Mouse (Mus musculus) left cerebral cortex, adult 8-10 months (tissue): Measurements from ENCODE around the gene Col4a4. TPM values are rescaled to one million over a fixed set of nuclear protein-coding genes. Genes with fewer than 3 reads are reported as not detected.
A peak's percentile ranks its signal among the peaks of the same experiment; 100 is the strongest.

Source experiments
- DNase-seq, 2 experiments: peaks; one replicate each; pipeline ENCODE4 v3.0.0; 2022; ENCODE audit warnings: low spot score in 2 of 2
- total RNA-seq, 4 experiments: library from RNA; stranded (reverse); gene quantifications; 2 replicates each; pipeline ENCODE4 v1.2.4; 2022

Col4a4 gene
- total RNA-seq, 4 experiments from 2014 or later = 1.4 to 2.6 (median 1.9) TPM

DNA sequence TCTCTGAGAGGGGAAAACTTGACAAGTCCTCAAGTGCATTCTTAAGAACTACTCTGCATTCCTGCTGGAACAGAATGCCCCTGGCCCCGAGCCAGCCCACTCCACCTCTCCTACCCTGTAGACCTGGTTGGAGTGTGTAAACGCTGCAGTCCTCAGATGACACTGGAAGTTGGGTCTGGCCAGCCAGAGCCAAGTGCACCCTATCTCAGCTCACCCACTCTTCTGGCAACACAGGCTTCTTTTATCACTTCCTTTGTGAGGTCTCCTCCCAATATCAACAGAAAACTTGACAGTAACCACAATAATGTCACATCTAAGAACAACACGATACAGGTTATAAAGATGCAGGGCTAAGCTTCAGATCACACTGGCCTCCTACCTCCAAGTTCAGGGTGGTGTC is 8.7 kb downstream of the Col4a4 start:
- DNase-seq = no peak

- DNase-seq = no peak
Measured at GRCm38 (mm10) chr1:82577339-82577738, 9.3 kb downstream of the Col4a4 start.

- no peak for DNase-seq
Measured at GRCm38 (mm10) chr1:82576182-82576581, 10.5 kb downstream of the Col4a4 start.

DNA sequence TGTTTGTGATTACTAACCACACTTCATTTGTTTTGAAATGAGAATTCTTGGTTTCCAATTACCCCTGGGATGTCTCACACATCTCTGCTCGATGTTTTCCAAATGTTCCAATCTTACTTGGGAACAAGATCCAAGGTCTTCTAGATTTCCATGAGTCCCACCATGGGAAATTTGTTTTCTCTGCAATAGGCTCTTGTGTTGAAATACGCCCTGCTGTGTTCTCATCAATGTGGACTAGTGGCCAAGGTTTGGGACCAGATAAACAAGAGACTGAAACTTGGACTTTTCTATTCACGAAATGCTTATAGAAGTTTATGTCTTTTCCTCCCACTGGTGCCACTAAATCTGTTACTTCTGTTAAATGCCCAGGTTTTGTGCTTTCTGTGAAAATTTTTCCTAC is 11.0 kb downstream of the Col4a4 start:
- no peak for DNase-seq

- no peak for DNase-seq
Measured at GRCm38 (mm10) chr1:82571758-82572157, 14.9 kb downstream of the Col4a4 start.

DNA sequence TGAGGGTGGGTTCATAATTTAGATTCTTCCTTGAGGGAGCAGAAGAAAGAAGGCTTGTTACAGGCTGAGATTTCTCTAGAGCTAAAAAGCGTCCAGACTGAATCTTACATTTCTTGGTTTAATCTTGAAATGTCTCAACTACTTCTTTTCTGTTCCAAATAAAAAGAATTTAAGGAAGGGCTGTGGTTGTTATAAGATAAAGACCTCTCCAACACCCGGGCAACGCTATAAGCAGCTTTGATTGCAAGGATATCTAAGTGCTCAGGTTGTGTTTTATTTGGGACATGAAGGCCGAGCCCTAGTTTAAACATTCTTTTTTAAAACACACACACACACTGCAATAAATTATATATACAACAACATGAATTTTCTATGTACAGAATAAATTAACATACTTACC is 17.2 kb downstream of the Col4a4 start:
- no peak for DNase-seq

DNA sequence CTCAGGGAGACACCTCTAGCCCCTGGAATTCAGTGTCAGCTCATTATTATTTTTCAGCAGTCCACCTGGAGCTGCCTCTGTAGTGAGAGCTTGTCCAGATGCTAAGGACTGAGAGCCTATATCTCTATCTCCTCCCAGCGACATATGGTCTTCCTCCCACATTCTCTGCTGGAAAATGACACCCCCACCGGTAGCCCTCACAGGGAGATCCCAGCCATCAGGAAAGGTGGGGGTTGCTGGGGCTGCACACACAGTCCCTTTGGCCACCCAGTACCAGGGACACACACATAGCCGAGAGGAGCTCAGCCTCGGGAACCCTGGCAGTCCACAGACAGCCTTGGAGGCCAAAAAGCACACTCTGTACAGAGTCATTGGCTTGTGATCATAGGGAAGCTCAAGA is 26.4 kb downstream of the Col4a4 start:
- DNase-seq = peak in 1 of 2 experiments; percentile 18

GRCm38 (mm10) chr1:82554889-82555288 is 31.8 kb downstream of the Col4a4 start:
- DNase-seq = no peak

GRCm38 (mm10) chr1:82554443-82554850 is 32.2 kb downstream of the Col4a4 start:
- DNase-seq = no peak

DNA sequence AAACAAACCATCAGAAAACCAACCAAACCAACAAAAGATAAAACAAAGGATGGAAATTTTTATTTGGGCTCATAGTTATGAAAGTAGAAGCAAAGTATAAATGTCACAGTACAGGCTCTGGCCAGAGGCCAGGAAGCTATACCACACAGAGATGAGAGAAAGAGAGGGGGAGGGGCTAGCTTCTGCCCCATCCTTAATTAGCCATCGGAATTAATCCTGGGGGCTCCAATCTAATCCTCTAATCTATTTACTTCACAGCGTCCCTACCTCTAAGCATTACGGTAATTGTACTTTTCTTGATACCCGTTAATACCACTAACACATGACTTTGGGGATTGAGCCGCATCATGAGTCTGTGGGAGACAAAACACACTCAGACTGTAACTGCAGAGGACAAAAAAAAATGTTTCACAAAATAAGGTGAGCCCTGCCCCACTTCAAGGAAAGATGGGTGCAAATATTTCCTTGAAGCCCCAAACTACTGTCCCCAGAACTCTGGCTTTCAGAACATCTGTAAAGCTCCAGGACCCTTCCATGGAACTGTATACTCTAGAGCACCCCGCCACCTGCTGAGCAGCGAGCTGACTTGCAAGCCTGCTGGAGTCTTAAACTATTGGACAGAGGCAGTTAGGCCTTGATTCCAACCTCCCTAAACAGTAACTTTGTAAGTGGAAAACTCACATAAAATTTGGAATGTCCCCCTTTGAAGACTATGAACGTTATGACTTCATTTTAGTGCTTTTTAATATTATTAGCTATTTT is 41.3 kb downstream of the Col4a4 start:
- DNase-seq = no peak

- no peak for DNase-seq
Measured at GRCm38 (mm10) chr1:82544419-82545185, 42.0 kb downstream of the Col4a4 start.

GRCm38 (mm10) chr1:82543934-82544333 is 42.7 kb downstream of the Col4a4 start:
- DNase-seq = no peak

DNA sequence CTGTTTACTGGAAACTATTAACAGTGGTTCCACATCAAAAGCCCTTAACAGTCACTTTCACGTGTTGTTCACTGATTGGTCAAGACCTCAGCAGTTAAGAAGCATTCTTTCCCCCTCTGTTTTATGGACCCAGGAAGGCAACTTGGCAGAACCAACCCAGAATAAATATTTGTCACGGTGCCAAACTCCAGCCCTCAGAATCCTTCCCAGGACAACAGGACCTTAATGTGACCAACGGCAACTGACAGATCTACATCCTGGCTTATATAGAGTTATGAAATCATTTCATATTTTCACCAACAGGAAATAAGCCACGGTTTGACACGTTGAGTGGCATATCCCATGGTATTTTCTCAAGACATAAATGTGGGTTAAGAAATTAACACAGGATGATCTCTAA is 46.6 kb downstream of the Col4a4 start:
- no peak for DNase-seq

GRCm38 (mm10) chr1:82537848-82538247 is 48.8 kb downstream of the Col4a4 start:
- DNase-seq = no peak

DNA sequence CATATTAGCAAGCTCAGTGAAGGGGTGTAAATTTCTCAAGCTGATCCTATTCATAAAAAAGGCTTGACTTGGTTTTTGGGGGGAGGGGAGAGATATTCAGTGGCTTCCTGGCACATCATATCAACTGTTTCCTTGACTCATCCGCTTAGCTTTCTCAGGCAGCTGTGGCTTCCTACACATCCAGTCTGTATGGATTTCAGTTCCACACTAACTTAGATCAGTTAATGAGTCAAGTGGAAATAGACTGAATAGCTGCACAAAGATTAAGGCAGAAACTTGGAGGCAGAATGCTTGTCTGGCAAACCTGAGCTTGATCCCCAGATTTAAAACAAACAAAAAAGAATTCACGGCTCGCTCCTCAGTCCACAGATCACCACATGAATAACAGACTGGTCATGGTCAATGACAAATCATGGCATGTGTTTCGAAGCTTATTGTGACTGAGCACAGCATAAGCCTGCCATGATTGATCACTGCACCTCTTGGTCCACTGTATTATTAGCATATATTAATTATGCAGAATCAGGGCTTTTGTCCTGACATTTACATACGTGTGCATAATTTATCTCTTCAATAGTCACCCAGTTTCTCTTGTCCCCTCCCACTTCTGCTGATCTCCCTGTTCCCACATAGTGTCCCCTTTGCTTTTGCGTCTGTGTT is 50.0 kb downstream of the Col4a4 start:
- DNase-seq = no peak

- no peak for DNase-seq
Measured at GRCm38 (mm10) chr1:82527931-82528330, 58.7 kb downstream of the Col4a4 start.

- DNase-seq = no peak
Measured at GRCm38 (mm10) chr1:82491954-82492353, 94.7 kb downstream of the Col4a4 start.

GRCm38 (mm10) chr1:82486371-82486770 is 100.3 kb downstream of the Col4a4 start:
- no peak for DNase-seq

- no peak for DNase-seq
Measured at GRCm38 (mm10) chr1:82482371-82482770, 104.3 kb downstream of the Col4a4 start.

DNA sequence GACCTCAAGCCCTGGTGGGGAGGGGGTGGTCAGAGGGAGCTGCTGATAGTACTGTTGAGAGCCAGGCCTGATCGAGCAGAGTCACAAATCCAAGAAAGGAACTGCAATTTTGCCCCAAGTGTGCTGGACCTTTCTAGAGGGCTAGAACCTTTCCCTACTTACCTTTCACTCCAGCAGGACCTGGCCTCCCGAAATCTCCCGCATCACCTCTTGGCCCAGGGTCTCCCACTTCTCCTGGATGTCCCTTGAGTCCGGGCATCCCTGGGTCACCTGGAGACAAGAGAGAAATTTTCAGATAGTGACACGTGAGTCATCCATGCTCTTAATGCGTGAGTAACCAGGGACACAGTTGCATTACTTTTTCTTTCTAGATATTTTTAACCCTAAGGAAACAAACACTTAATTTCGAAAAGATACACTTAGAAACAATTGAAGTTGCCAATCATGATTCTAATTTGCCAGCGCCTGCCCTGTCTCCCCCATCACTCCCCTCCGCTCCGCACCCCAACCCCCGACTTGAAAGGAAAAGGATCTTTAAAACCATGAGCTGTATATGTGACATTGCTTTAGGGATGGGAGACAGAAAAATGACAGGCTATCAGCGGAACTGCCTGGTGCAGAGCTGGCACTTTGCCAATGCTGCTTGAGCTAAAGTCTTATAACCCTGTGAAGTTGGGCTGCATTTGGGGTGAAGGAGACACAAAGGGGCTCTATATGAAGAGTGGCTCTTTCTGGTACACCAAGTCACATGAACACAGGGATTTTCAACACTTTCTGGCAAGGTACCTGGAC is 106.8 kb downstream of the Col4a4 start:
- no peak for DNase-seq

DNA sequence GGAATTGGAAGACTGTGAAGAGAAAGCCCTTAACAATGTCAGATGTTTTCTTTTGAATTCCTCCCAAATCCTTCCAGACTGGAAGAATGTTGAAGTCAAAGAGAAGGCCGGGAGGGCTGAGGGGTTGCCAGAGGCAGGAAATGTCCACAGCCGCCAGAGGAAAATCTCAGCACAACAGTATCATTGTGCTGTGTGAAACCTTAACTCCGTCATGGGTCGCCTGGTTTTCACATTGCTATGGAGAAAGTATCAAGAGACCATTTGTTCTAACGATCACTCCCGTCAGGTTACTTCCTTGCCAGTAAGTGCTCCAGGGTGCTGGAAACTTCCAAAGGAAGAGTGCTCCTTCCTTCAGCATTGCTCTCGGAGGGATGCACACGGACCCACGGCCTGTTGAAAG is 109.9 kb downstream of the Col4a4 start:
- DNase-seq = no peak
